Mouse (Mus musculus) c-Kit-positive CD71-negative TER-119-negative erythroid progenitor cells, embryonic 14.5 days (primary cell): ENCODE data around the gene Bckdhb.
"Not testable (repeated sequence)": the region's sequence is repeated elsewhere in the genome, so short reads cannot be mapped to it uniquely, and the experiment has no call there.

ENCODE experiments used
- DNase-seq: peaks from one replicate; pipeline ENCODE4 v3.0.0-alpha.2; 2013; ENCODE audit warnings: low read depth

Bckdhb gene

GRCm38 (mm10) chr9:84045632-84046031, 120.7 kb downstream of the Bckdhb start:
- no peak for DNase-seq

GRCm38 (mm10) chr9:84046334-84046733, 121.4 kb downstream of the Bckdhb start:
- no peak for DNase-seq

- DNase-seq = no peak
Measured at GRCm38 (mm10) chr9:84046961-84047360, 122.0 kb downstream of the Bckdhb start.

GRCm38 (mm10) chr9:84047436-84047835, 122.5 kb downstream of the Bckdhb start:
- no peak for DNase-seq

- no peak for DNase-seq
Measured at GRCm38 (mm10) chr9:84049142-84049541, 124.2 kb downstream of the Bckdhb start.

GRCm38 (mm10) chr9:84050867-84051635, 126.1 kb downstream of the Bckdhb start:
- no peak for DNase-seq

- DNase-seq = no peak
Measured at GRCm38 (mm10) chr9:84055125-84055807, 130.3 kb downstream of the Bckdhb start.

- DNase-seq = not testable (repeated sequence)
Measured at GRCm38 (mm10) chr9:84060781-84061180, 135.8 kb downstream of the Bckdhb start.

- DNase-seq = no peak
Measured at GRCm38 (mm10) chr9:84063617-84064016, 138.7 kb downstream of the Bckdhb start.

- no peak for DNase-seq
Measured at GRCm38 (mm10) chr9:84064113-84064512, 139.2 kb downstream of the Bckdhb start.

- no peak for DNase-seq
Measured at GRCm38 (mm10) chr9:84070247-84070646, 145.3 kb downstream of the Bckdhb start.

- no peak for DNase-seq
Measured at GRCm38 (mm10) chr9:84070740-84071139, 145.8 kb downstream of the Bckdhb start.

- no peak for DNase-seq
Measured at GRCm38 (mm10) chr9:84072534-84072933, 147.6 kb downstream of the Bckdhb start.

GRCm38 (mm10) chr9:84073237-84073636, 148.3 kb downstream of the Bckdhb start:
- no peak for DNase-seq

GRCm38 (mm10) chr9:84083551-84083950, 158.6 kb downstream of the Bckdhb start:
- DNase-seq = no peak

GRCm38 (mm10) chr9:84084686-84085085, 159.7 kb downstream of the Bckdhb start:
- DNase-seq = no peak

- no peak for DNase-seq
Measured at GRCm38 (mm10) chr9:84090316-84091063, 165.5 kb downstream of the Bckdhb start.

- DNase-seq = no peak
Measured at GRCm38 (mm10) chr9:84092994-84093393, 168.0 kb downstream of the Bckdhb start.

- DNase-seq = no peak
Measured at GRCm38 (mm10) chr9:84094111-84094510, 169.2 kb downstream of the Bckdhb start.

- no peak for DNase-seq
Measured at GRCm38 (mm10) chr9:84096484-84097015, 171.6 kb downstream of the Bckdhb start.

- no peak for DNase-seq
Measured at GRCm38 (mm10) chr9:84103344-84103743, 178.4 kb downstream of the Bckdhb start.

GRCm38 (mm10) chr9:84106438-84106837, 181.5 kb downstream of the Bckdhb start:
- no peak for DNase-seq
